In the genomic region with DNA sequence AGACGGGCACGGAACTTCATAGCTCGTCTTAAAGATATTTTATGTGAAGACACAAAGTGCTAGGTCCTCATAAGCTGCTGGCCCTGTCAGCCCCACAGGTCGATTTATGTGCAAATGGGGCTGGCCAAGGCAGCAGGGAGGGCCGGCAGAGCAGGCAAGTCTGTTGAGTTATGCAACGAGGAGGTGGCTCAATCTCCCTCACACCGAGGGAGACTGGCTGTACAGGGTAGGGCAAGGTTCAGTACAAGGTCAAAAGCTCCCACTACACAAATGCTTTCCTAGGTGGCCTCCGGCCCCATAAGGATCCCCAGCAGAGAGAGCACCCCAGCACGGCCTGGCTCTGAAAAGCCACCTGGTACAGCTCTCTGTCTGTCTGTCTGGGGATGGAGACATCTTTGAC, we compare ENCODE assay signal across 23 mouse cellular contexts. TPM values are rescaled to one million over a fixed set of nuclear protein-coding genes. Genes with fewer than 3 reads are reported as not detected.
A peak's percentile ranks its signal among the peaks of the same experiment; 100 is the strongest.
DNase-seq lines count a peak whose midpoint lies in the region; ATAC-seq lines count a peak whose summit lies in the region.
"Had no signal": no experiment of that assay in that cellular context is flagged by ENCODE, and none has a peak within 500 bp of the region (broad histone marks: within the 10 kb centered on the region; RNA-seq: fewer than 3 reads in every experiment).

No protein-coding gene starts in this region.

- no peaks in the 10 kb centered on the region for H3K27me3 ChIP-seq in liver, embryonic 16.5 days (ENCODE audit: control insufficient read depth, insufficient read depth, low read depth, low read length)
- H3K27me3 ChIP-seq: forebrain, embryonic 12.5 days; hindbrain, embryonic 13.5 days; limb, embryonic 12.5 days; midbrain, embryonic 15.5 days had no signal

- H3K9me3 ChIP-seq in liver, embryonic 16.5 days (replicated peaks; ENCODE audit: control insufficient read depth, low read length): no peaks in the 10 kb centered on the region
- H3K9me3 ChIP-seq: forebrain, embryonic 12.5 days; G1E; hindbrain, embryonic 13.5 days; limb, embryonic 12.5 days; midbrain, embryonic 15.5 days had no signal

- intact Hi-C loops in left cerebral cortex, postnatal 25 days (cut with DNase I): no loop called here

- H3K27ac ChIP-seq in brown adipose tissue, adult 24 weeks (replicated peaks; ENCODE audit: low read depth, low read length): peak overlapping the region; percentile 99
- H3K27ac ChIP-seq in liver, embryonic 16.5 days (ENCODE audit: low read length): peak overlapping the region; percentile 68
- H3K27ac ChIP-seq: forebrain, embryonic 12.5 days; hindbrain, embryonic 13.5 days; left cerebral cortex, adult 2 months; limb, embryonic 12.5 days; midbrain, embryonic 15.5 days had no signal

- H3K4me2 ChIP-seq in liver, embryonic 16.5 days (ENCODE audit: low read depth, low read length): no peak overlapping the region
- H3K4me2 ChIP-seq: forebrain, embryonic 12.5 days; heart, embryonic 11.5 days; hindbrain, embryonic 13.5 days; limb, embryonic 12.5 days; midbrain, embryonic 15.5 days had no signal

- H3K36me3 ChIP-seq in liver, embryonic 16.5 days (ENCODE audit: control insufficient read depth, insufficient read depth): peaks cover 11% of the 10 kb centered on the region; the same call in 1 of the 2 replicates

- peak; percentile 54 to 75 for DNase-seq in kidney, adult 8-10 months
- DNase-seq in kidney, postnatal 14 days: no peak
- DNase-seq in adipocyte (ENCODE audit: low spot score): peak; percentile 14
- DNase-seq in left cerebral cortex, postnatal 25 days (ENCODE audit: low spot score in 2 of 2): no peak
- no peak for DNase-seq in right cerebral cortex, postnatal 4 days
- DNase-seq: cerebellum, adult 11-12 months; cerebellum, postnatal 25 days; heart, postnatal 14 days had no signal

- H3K9ac ChIP-seq in liver, embryonic 16.5 days (ENCODE audit: low read depth, low read length): no peak overlapping the region
- H3K9ac ChIP-seq: forebrain, embryonic 12.5 days; hindbrain, embryonic 13.5 days; limb, embryonic 12.5 days; midbrain, embryonic 15.5 days had no signal

- 63% methylated on average over 9 of the region's 9 CpGs for WGBS in liver, embryonic 16.5 days (ENCODE audit: insufficient replicate concordance)

- H3K4me1 ChIP-seq in brown adipose tissue, adult 24 weeks (ENCODE audit: control insufficient read depth, insufficient read depth, insufficient read length, low read length): peaks cover 17% of the 10 kb centered on the region
- peaks cover 26% of the 10 kb centered on the region for H3K4me1 ChIP-seq in liver, embryonic 16.5 days (ENCODE audit: control insufficient read depth, low read depth, low read length)

- H3K4me3 ChIP-seq in brown adipose tissue, adult 24 weeks (ENCODE audit: insufficient read depth, low read depth, low read length): peak overlapping the region; percentile 0; the same call in 1 of the 2 replicates
- no peak overlapping the region for H3K4me3 ChIP-seq in liver, embryonic 16.5 days (ENCODE audit: low read depth, low read length)
- H3K4me3 ChIP-seq: forebrain, embryonic 12.5 days; hindbrain, embryonic 13.5 days; left cerebral cortex, adult 2 months; limb, embryonic 12.5 days; midbrain, embryonic 15.5 days had no signal

- no peak for ATAC-seq in liver, embryonic 16.5 days (ENCODE audit: low read depth)
- ATAC-seq: midbrain, embryonic 15.5 days had no signal

RNA-seq across cellular contexts. Expression of a gene that starts 2.7 kb away (rescaled TPM):
- polyA plus RNA-seq in brown adipose tissue, adult 24 weeks (2012; ENCODE audit: insufficient read depth, insufficient read length, missing spikeins): not detected in 2 replicates
- not detected in 2 replicates for polyA plus RNA-seq in liver, embryonic 16.5 days (2015; fragmentation: Nextera tagmentation; extraction: Ambion mirVana)
- total RNA-seq in left cerebral cortex, postnatal 25 days (2021): 1 to 10 TPM; 1.2 to 1.8 TPM
- total RNA-seq: gastrocnemius, postnatal 4 days; heart, postnatal 14 days had no signal
- polyA plus RNA-seq: forebrain, embryonic 12.5 days; heart, embryonic 11.5 days; intestine, embryonic 14.5 days; lung, embryonic 16.5 days; thymus, postnatal 0 days had no signal

RNA-seq across cellular contexts. Expression of a gene that starts 3.4 kb away (rescaled TPM):
- polyA plus RNA-seq in brown adipose tissue, adult 24 weeks (2012; ENCODE audit: insufficient read depth, insufficient read length, missing spikeins): 14.4 and 15.5 TPM in 2 replicates
- polyA plus RNA-seq in liver, embryonic 16.5 days (2015; fragmentation: Nextera tagmentation; extraction: Ambion mirVana): 21.2 and 21.5 TPM in 2 replicates
- total RNA-seq in left cerebral cortex, postnatal 25 days (2021): 10 to 100 TPM; 66.0 to 70.0 TPM

RNA-seq across cellular contexts. Expression of a gene that starts 4.0 kb away (rescaled TPM):
- polyA plus RNA-seq in brown adipose tissue, adult 24 weeks (2012; ENCODE audit: insufficient read depth, insufficient read length, missing spikeins): 43.9 and 49.2 TPM in 2 replicates
- polyA plus RNA-seq in liver, embryonic 16.5 days (2015; fragmentation: Nextera tagmentation; extraction: Ambion mirVana): 19.3 and 20.9 TPM in 2 replicates
- total RNA-seq in left cerebral cortex, postnatal 25 days (2021): 10 to 100 TPM; 25.9 to 28.1 TPM

RNA-seq across cellular contexts. Expression of a gene that starts 5.8 kb away (rescaled TPM):
- not detected in 2 replicates for polyA plus RNA-seq in brown adipose tissue, adult 24 weeks (2012; ENCODE audit: insufficient read depth, insufficient read length, missing spikeins)
- polyA plus RNA-seq in liver, embryonic 16.5 days (2015; fragmentation: Nextera tagmentation; extraction: Ambion mirVana): not detected in 2 replicates
- not detected for total RNA-seq in left cerebral cortex, postnatal 25 days (2021)
- total RNA-seq: gastrocnemius, postnatal 4 days; heart, postnatal 14 days; left cerebral cortex, adult 2 months; megakaryocyte progenitor cell, adult 5-6 weeks had no signal
- polyA plus RNA-seq: G1E; heart, embryonic 11.5 days; hindbrain, embryonic 13.5 days; intestine, embryonic 14.5 days; limb, embryonic 12.5 days; lung, embryonic 16.5 days; midbrain, embryonic 15.5 days; thymus, postnatal 0 days had no signal

RNA-seq across cellular contexts. Expression of a gene that starts 8.0 kb away (rescaled TPM):
- polyA plus RNA-seq in brown adipose tissue, adult 24 weeks (2012; ENCODE audit: insufficient read depth, insufficient read length, missing spikeins): not detected in 2 replicates
- polyA plus RNA-seq in liver, embryonic 16.5 days (2015; fragmentation: Nextera tagmentation; extraction: Ambion mirVana): not detected in 2 replicates
- total RNA-seq in left cerebral cortex, postnatal 25 days (2021): not detected
- total RNA-seq: G1E; gastrocnemius, postnatal 4 days; left cerebral cortex, adult 2 months; megakaryocyte progenitor cell, adult 5-6 weeks had no signal
- polyA plus RNA-seq: brain, embryonic 14.5 days; forebrain, embryonic 12.5 days; G1E; heart, embryonic 11.5 days; hindbrain, embryonic 13.5 days; intestine, embryonic 14.5 days; limb, embryonic 12.5 days; midbrain, embryonic 15.5 days had no signal

Comparison
In these comparisons a context has a peak if more than half of its experiments do, and no peak if none do; other contexts are left out.
1. DNase-seq: peak in kidney, adult 8-10 months (2 of 2) and adipocyte (single experiment); none in kidney, postnatal 14 days (single experiment), left cerebral cortex, postnatal 25 days (0 of 2) and right cerebral cortex, postnatal 4 days (single experiment).